Mouse (Mus musculus) limb, embryonic 14.5 days (tissue): ENCODE data around the gene Gm20547. TPM values are rescaled to one million over a fixed set of nuclear protein-coding genes. Genes with fewer than 3 reads are reported as not detected.
"Not testable (repeated sequence)": the region's sequence is repeated elsewhere in the genome, so short reads cannot be mapped to it uniquely, and the experiment has no call there.

Experiments
- ATAC-seq: fragments of 200-750 bp; cut with Nextera tagmentation; 2 replicates; pipeline ENCODE4 v1.8.0; 2017; ENCODE audit warnings: low read depth, moderate number of reproducible peaks, moderate TSS enrichment; ENCODE audit not compliant: low FRiP score
- DNase-seq: peaks from one replicate; pipeline ENCODE4 v3.0.0-alpha.2; 2015; ENCODE audit warnings: low spot score
- H3K27ac ChIP-seq: fragments of 300-500 bp; sonication (generic); replicated peaks from 2 replicates; pipeline ENCODE4 v1.5.1; 2014; ENCODE audit warnings: low read depth, mild to moderate bottlenecking, low read length, moderate library complexity, mixed read lengths
- H3K27me3 ChIP-seq: fragments of 300-500 bp; sonication (generic); 2 replicates; pipeline ENCODE4 v1.6.1; 2014; ENCODE audit warnings: low read length, mixed read lengths; ENCODE audit not compliant: control insufficient read depth, insufficient read depth
- H3K36me3 ChIP-seq: fragments of 300-500 bp; sonication (generic); 2 replicates; pipeline ENCODE4 v1.6.1; 2014; ENCODE audit warnings: mild to moderate bottlenecking, low read length, moderate library complexity, mixed read lengths; ENCODE audit not compliant: control insufficient read depth, insufficient read depth
- H3K4me1 ChIP-seq: fragments of 300-500 bp; sonication (generic); 2 replicates; pipeline ENCODE4 v1.6.1; 2014; ENCODE audit warnings: antibody characterized with exemption, low read length, mixed read lengths; ENCODE audit not compliant: control insufficient read depth, insufficient read depth
- H3K4me2 ChIP-seq: fragments of 300-500 bp; sonication (generic); replicated peaks from 2 replicates; pipeline ENCODE4 v1.6.1; 2014; ENCODE audit warnings: low read depth, mild to moderate bottlenecking, low read length, moderate library complexity; ENCODE audit not compliant: severe bottlenecking
- H3K4me3 ChIP-seq: fragments of 300-500 bp; sonication (generic); replicated peaks from 2 replicates; pipeline ENCODE4 v1.5.1; 2014; ENCODE audit warnings: low read length
- H3K9ac ChIP-seq: fragments of 300-500 bp; sonication (generic); 2 replicates; pipeline ENCODE4 v1.6.1; 2014; ENCODE audit warnings: mild to moderate bottlenecking, low read depth, low read length, moderate library complexity; ENCODE audit not compliant: severe bottlenecking
- H3K9me3 ChIP-seq: fragments of 300-500 bp; sonication (generic); 2 replicates; pipeline ENCODE4 v1.6.1; 2016; ENCODE audit warnings: low read length; ENCODE audit not compliant: control insufficient read depth
- POLR2A ChIP-seq: fragments of 200-500 bp; IDR thresholded peaks from 2 replicates; pipeline ENCODE4 v1.8.0; 2012; ENCODE audit warnings: inconsistent platforms, mild to moderate bottlenecking, moderate library complexity, borderline replicate concordance; ENCODE audit not compliant: insufficient read depth, insufficient read length; ENCODE audit errors: extremely low read depth
- WGBS: fragments of 180-500 bp; shearing (Covaris S2); extraction: QIAGEN DNeasy Blood & Tissue Kit; methylation state at CpG from one replicate; pipeline ENCODE4 v1.1.7; 2014; 5-methylcytosine and 5-hydroxymethylcytosine counted together
- polyA plus RNA-seq, 2 experiments: library from polyadenylated mRNA; depleted of rRNA in 1 of 2; stranded (reverse) in 1 of 2; unstranded in 1 of 2; fragments of >200 nt; fragmentation: Nextera tagmentation in 1 of 2; extraction: Ambion mirVana in 1 of 2; gene quantifications; 2 replicates each; pipeline versions ENCODE4 v1.2.1 to v1.2.3; 2012 to 2014

Gm20547 gene
- polyA plus RNA-seq, 2 experiments = not detected

GRCm38 (mm10) chr17:34814818-34815370 is 66.9 kb downstream of the Gm20547 start:
- no peak overlapping the region for H3K4me3 ChIP-seq
- no peak overlapping the region for H3K27ac ChIP-seq
- H3K4me2 ChIP-seq = no peak overlapping the region
- H3K4me1 ChIP-seq = no peaks in the 10 kb centered on the region
- H3K36me3 ChIP-seq = no peaks in the 10 kb centered on the region
- H3K27me3 ChIP-seq = no peaks in the 10 kb centered on the region
- H3K9ac ChIP-seq = no peak overlapping the region
- DNase-seq (no peak), ATAC-seq (no peak)
- WGBS = 76% methylated on average over 7 of the region's 7 CpGs
- TF ChIP-seq POLR2A = no peak
- no peaks in the 10 kb centered on the region for H3K9me3 ChIP-seq

GRCm38 (mm10) chr17:34813747-34814146 is 68.1 kb downstream of the Gm20547 start:
- ATAC-seq, H3K27ac ChIP-seq, H3K4me1 ChIP-seq, H3K36me3 ChIP-seq, H3K4me3 ChIP-seq, DNase-seq, H3K9ac ChIP-seq, H3K4me2 ChIP-seq, H3K27me3 ChIP-seq, H3K9me3 ChIP-seq: not testable (repeated sequence)
- 58% methylated on average over 11 of the region's 12 CpGs for WGBS

- ATAC-seq = no peak
- Histone ChIP-seq H3K27ac (no peak overlapping the region), H3K9me3 (no peaks in the 10 kb centered on the region), H3K36me3 (no peaks in the 10 kb centered on the region), H3K4me3 (no peak overlapping the region), H3K9ac (no peak overlapping the region), H3K27me3 (no peaks in the 10 kb centered on the region), H3K4me1 (no peaks in the 10 kb centered on the region), H3K4me2 (no peak overlapping the region)
- DNase-seq = no peak
- 68% methylated on average over 15 of the region's 15 CpGs for WGBS
- no peak for TF ChIP-seq POLR2A
These were observed 70.6 kb downstream of the Gm20547 start for GRCm38 (mm10) chr17:34811275-34811674.

- not testable (repeated sequence) for H3K4me3 ChIP-seq
- WGBS = 78% methylated on average over 5 of the region's 8 CpGs
These were observed 71.0 kb downstream of the Gm20547 start for GRCm38 (mm10) chr17:34810811-34811210.

GRCm38 (mm10) chr17:34810411-34810810 is 71.4 kb downstream of the Gm20547 start:
- not testable (repeated sequence) for H3K4me3 ChIP-seq, H3K9me3 ChIP-seq, H3K27ac ChIP-seq, H3K9ac ChIP-seq, H3K4me2 ChIP-seq, ATAC-seq, H3K36me3 ChIP-seq, DNase-seq, H3K27me3 ChIP-seq, H3K4me1 ChIP-seq
- WGBS = 79% methylated on average over 5 of the region's 5 CpGs

More at GRCm38 (mm10) chr17:34810811-34811210, 71.0 kb downstream of the Gm20547 start:
- not testable (repeated sequence) for DNase-seq, ATAC-seq, H3K4me1 ChIP-seq, H3K27me3 ChIP-seq, H3K4me2 ChIP-seq, H3K9ac ChIP-seq, H3K36me3 ChIP-seq, H3K27ac ChIP-seq, H3K9me3 ChIP-seq

DNA sequence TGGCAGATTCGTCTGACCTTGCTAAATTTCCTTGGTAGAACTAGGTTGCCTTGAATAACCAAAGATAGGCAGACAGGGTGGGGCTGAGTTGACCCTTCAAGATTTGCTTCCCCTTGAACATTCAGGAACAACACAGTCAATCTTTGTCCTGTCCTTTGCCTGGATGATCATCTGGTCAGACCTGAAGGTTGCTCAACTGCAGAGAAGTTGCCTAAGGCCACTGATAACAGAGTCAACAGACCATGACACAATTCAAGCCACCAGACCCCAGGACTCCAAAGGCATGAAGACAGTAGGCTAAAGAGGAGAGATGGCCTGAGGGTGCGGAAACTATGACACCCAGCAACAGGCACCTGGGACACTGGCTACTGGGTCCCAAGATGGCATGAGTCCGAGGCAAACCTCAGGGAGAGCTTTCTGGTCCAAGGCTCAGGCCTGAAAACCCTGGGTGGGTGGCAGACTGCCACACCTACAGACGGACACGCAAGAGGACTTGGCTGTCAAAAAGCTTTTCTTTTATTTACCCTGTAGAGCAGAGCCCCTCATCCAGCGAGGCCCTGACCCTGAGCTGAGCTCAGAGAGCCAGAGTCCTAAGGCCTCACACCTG is 73.1 kb downstream of the Gm20547 start:
- Histone ChIP-seq H3K4me2 (no peak overlapping the region), H3K27ac (no peak overlapping the region), H3K4me1 (no peaks in the 10 kb centered on the region), H3K27me3 (no peaks in the 10 kb centered on the region), H3K4me3 (no peak overlapping the region), H3K9ac (no peak overlapping the region), H3K36me3 (no peaks in the 10 kb centered on the region), H3K9me3 (no peaks in the 10 kb centered on the region)
- WGBS = 84% methylated on average over 6 of the region's 6 CpGs
- DNase-seq (no peak), ATAC-seq (no peak)
- TF ChIP-seq POLR2A = no peak
